Mouse (Mus musculus) CD4-positive, CD25-positive, alpha-beta regulatory T cell (primary cell): ENCODE results near the gene Gpr174. TPM values are rescaled to one million over a fixed set of nuclear protein-coding genes. Genes with fewer than 3 reads are reported as not detected.

ENCODE experiments used
- polyA plus RNA-seq: library from polyadenylated mRNA; unstranded; fragments of 100-300 nt; shearing (Covaris generic); gene quantifications from one replicate; pipeline ENCODE4 v1.2.1, GENCODE M21; 2017

The Gpr174 gene
- 78.6 TPM for polyA plus RNA-seq

GRCm38 (mm10) chrX:107255486-107256227 is at the start of gene Gpr174:
Gene Gpr174 (plus strand): TSS chrX:107255878.

Other genes starting within 250 kb of the Gpr174 start
- gene P2ry10, start 167.4 kb upstream of the Gpr174 start, polyA plus RNA-seq: 64.9 TPM
- gene P2ry10b, start 107.0 kb upstream of the Gpr174 start, polyA plus RNA-seq: 8.2 TPM
- gene Itm2a, start 147.5 kb downstream of the Gpr174 start, polyA plus RNA-seq: 171 TPM